Mouse (Mus musculus) bone marrow, adult 2 months (tissue): ENCODE results near the gene Syt16.

Experiments
- CTCF ChIP-seq: fragments of 200-500 bp; IDR thresholded peaks from 2 replicates; pipeline ENCODE4 v1.5.1; 2011; ENCODE audit warnings: low read length, control low read depth; ENCODE audit not compliant: control insufficient read depth, insufficient read depth
- POLR2A ChIP-seq: fragments of 200-500 bp; IDR thresholded peaks from 2 replicates; pipeline ENCODE4 v1.6.1; 2011; ENCODE audit warnings: low read depth, mild to moderate bottlenecking, control low read depth, low read length, borderline replicate concordance; ENCODE audit not compliant: control insufficient read depth

DNA sequence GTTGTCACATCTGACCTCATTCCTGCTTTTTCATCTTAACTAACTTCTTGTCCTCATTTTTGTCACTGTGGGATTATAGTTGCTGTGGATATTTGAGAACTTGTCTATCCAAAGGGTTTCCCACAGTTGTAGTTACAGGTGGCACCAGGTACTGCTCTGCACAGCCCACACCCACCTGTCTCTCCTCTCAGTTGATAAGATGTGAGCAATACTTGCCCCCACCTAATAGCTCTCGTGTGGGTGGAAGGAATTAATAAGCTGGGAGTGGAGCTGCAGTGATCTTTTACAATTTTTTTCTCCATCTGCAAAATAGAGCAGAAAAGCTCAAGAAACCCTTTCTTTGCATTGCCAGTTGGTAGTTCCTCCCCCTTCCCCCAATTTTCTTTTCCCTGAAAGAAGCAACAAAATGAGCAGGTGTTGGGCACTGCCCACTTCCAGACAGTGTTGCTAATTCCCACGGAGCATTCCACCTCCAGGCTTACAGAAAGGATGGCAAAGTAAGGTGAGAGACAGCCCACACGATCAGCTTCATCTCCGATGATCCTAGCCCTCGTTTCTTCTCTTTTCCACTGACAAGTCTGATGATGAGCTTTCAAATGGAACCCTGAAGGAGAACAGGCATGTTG, 218.8 kb downstream of the Syt16 start:
- TF ChIP-seq CTCF (no peak), POLR2A (no peak)
